Mouse (Mus musculus) mammary gland, adult 2 months (tissue): Measurements from ENCODE around the gene Olfr477. TPM values are rescaled to one million over a fixed set of nuclear protein-coding genes. Genes with fewer than 3 reads are reported as not detected.

Experiments used
- polyA plus RNA-seq: library from polyadenylated mRNA; depleted of rRNA; stranded (reverse); fragments of >200 nt; gene quantifications from 2 replicates; pipeline ENCODE4 v1.2.3, GENCODE M21; 2012; ENCODE audit warnings: low replicate concordance; rRNA removed

Gene Olfr477
- not detected in 2 replicates for polyA plus RNA-seq

GRCm38 (mm10) chr7:107986393-107986792 lies at the start of gene Olfr477:
Gene Olfr477, plus strand, starts transcription at chr7:107986693.

DNA sequence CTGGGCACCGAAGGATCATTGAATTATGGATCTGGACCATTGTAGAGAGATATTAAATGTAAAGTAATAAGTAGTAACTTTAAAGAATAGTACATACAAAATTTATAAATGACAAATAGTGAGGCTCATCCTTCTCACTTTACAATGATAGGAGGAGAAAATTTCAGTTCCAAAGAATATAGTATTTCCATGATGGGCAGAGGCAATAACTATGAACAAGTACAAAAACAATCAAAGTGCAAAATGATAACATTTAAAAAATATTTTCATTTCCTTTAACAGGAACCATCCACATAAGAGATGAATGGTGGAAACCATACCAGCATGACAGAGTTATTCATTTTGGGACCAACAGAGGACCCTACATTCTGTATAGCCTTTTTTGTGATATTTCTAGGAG lies 32.1 kb upstream of the Olfr477 start, which contains the start of gene Olfr474:
TSS of gene Olfr474 (plus strand) at position 301 of the 400 bp plus-strand sequence.

GRCm38 (mm10) chr7:107964503-107964902 lies 22.0 kb upstream of the Olfr477 start, which contains the start of gene Olfr476:
Gene Olfr476, plus strand, starts transcription at chr7:107964803.

GRCm38 (mm10) chr7:108033889-108034288 lies 47.4 kb downstream of the Olfr477 start, which contains the start of gene Olfr478:
Gene Olfr478, minus strand, starts transcription at chr7:108033989.

Other genes with a start within 250 kb of the Olfr477 start
- 0.04 TPM in 1 of 2 replicates, not detected in the other for gene Cyb5r2, start 228.7 kb upstream of the Olfr477 start, polyA plus RNA-seq
- gene Ovch2, start 185.5 kb upstream of the Olfr477 start, polyA plus RNA-seq: 0.06 TPM in 1 of 2 replicates, not detected in the other
- gene Olfr467, start 174.4 kb upstream of the Olfr477 start, polyA plus RNA-seq: not detected in 2 replicates
- not detected in 2 replicates for gene Olfr469, start 161.2 kb upstream of the Olfr477 start, polyA plus RNA-seq
- gene Olfr470, start 139.2 kb upstream of the Olfr477 start, polyA plus RNA-seq: not detected in 2 replicates
- gene Olfr472, start 88.8 kb upstream of the Olfr477 start, polyA plus RNA-seq: not detected in 2 replicates
- not detected in 2 replicates for gene Olfr473, start 56.2 kb upstream of the Olfr477 start, polyA plus RNA-seq
- gene Olfr474, start 32.0 kb upstream of the Olfr477 start, polyA plus RNA-seq: not detected in 2 replicates
- not detected in 2 replicates for gene Olfr476, start 21.9 kb upstream of the Olfr477 start, polyA plus RNA-seq
- not detected in 2 replicates for gene Olfr478, start 47.3 kb downstream of the Olfr477 start, polyA plus RNA-seq
- not detected in 2 replicates for gene Olfr479, start 64.0 kb downstream of the Olfr477 start, polyA plus RNA-seq
- gene Olfr480, start 80.7 kb downstream of the Olfr477 start, polyA plus RNA-seq: not detected in 2 replicates
- not detected in 2 replicates for gene Olfr481, start 93.2 kb downstream of the Olfr477 start, polyA plus RNA-seq
- gene Olfr482, start 110.9 kb downstream of the Olfr477 start, polyA plus RNA-seq: not detected in 2 replicates
- gene Olfr483, start 114.2 kb downstream of the Olfr477 start, polyA plus RNA-seq: not detected in 2 replicates
- not detected in 2 replicates for gene Olfr484, start 140.8 kb downstream of the Olfr477 start, polyA plus RNA-seq
- gene Olfr485, start 173.2 kb downstream of the Olfr477 start, polyA plus RNA-seq: not detected in 2 replicates
- not detected in 2 replicates for gene Olfr486, start 186.0 kb downstream of the Olfr477 start, polyA plus RNA-seq
- not detected in 2 replicates for gene Olfr487, start 227.9 kb downstream of the Olfr477 start, polyA plus RNA-seq